Mouse (Mus musculus) mouse embryonic stem cell (cell line): ENCODE data around the gene Rnf150.

Experiments
- in situ Hi-C, 2 experiments: fragments of 300-500 bp; cut with MboI; formaldehyde crosslinking; loops; 1 replicate in 1 of 2; 3 replicates in 1 of 2; pipeline ENCODE4 v1.14.3; 2019 to 2020; ENCODE audit warnings: low sequenced_read_pairs in 2 of 2, low pct_unique_long_range_greater_than_20kb in 1 of 2, mixed read lengths in 1 of 2; ENCODE audit not compliant: unreplicated experiment in 1 of 2

Gene Rnf150

DNA sequence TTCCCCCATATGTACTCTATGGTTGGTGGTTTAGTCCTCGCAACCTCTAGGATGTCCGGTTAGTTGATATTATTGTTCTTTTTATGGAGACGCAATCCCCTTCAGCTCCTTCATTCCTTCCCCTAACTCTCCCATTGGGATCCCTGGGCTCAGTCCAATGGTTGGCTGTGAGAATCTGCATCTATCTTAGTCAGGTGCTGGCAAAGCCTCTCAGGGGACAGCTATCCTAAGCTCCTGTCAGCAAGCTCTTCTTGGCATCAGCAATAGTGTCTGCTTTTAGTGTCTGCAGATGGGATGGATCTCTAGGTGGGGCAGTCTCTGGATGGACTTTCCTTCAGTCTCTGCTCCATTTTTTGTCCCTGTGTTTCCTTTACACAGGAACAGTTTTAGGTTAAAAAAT, 62.1 kb downstream of the Rnf150 start:
- in situ Hi-C loops, result no loop called here

DNA sequence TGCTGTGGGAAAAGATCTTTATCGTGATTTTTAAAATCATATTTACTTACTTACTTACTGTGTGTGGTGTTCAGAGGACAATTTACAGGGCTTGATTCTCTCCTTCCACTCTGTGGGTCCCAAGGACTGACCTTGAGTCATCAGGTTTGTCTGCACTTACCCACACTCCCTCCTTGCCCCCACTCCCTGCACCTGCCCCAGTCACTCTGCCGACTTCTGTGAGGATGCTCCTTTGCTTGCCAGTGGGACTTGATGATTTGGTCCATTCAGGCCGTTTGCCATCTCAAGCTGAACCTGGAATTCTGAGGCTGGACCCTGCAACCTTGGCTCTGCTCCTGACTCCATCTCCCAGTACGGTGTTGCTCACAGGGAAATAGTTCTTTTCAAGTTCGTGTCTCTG, 63.4 kb downstream of the Rnf150 start:
- in situ Hi-C loops, result no loop called here

DNA sequence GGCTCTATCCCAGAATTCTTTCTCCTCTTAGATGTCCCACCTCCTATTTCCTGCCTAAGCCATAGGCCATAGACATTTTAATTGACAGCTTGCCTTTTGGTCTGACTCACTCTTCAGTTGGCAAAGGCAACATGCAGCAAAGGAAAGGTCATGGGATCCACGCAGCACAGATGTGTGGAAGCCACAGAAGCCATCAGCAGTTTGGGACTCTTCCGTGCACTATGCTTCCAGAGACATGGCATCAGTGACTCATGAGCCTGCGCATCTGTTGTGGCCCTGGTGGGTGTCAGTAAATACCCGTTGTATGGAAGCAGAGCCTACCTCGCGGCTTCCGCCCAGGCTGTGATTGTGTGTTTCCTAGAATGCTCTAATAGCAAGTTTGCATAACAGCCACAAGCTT, 68.4 kb downstream of the Rnf150 start:
- in situ Hi-C loops, result no loop called here

DNA sequence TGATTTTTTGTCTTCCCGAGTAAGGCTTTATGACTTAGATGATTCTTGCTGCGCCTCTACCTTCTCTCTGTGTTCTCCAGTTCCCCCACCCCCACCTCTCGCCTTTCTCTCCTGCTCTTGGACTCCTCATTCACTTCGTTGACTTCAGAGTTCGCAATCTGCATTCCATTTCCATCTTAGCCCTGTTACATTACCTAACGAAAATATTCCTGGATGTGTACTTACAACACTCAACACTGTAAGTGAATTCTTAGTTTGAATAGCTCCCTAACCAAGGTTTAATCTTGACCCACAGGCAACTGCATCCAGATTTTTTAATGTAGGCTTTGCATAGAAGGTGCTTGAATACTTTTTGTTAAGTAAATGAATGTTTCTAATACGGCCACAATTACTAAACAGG, 73.0 kb downstream of the Rnf150 start:
- in situ Hi-C loops, result no loop called here

DNA sequence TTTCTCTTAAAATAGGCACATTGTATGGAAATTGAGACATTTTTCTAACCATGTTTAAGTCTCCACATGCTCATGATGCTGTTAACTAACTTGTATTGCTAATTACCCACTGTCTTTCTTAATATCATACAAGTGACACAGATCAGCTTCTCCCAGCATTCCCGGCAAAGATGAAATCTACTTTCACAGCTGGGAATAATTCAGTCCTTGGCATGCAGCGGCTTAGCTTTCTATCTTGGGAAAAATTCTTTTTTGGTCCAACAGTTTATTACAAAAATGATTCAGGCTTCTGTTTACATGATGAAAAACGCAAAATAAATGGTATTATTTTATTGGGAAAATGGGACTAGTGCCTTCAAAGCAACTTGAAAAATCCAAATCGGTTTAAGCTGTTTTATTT, 73.7 kb downstream of the Rnf150 start:
- in situ Hi-C loops, result no loop called here

DNA sequence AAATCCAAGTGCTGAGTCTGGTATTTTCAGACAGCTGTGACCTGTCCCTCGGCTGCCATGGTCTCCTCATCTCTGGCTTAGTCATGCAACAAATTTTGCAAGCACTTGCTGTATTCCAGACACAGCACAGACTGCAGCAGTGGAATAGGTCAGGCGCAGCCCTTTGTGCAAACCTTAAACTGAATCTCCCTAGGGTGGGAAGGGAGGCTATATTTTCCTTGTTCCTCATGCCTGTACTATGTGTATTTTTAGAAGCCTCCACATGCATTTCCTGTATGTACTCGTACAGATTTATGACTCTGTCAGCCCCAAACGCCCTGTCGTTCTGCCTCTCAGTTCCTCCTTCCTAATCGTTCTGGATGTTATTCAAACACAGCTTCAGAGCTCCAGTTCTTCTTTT, 76.8 kb downstream of the Rnf150 start:
- in situ Hi-C loops, result no loop called here

DNA sequence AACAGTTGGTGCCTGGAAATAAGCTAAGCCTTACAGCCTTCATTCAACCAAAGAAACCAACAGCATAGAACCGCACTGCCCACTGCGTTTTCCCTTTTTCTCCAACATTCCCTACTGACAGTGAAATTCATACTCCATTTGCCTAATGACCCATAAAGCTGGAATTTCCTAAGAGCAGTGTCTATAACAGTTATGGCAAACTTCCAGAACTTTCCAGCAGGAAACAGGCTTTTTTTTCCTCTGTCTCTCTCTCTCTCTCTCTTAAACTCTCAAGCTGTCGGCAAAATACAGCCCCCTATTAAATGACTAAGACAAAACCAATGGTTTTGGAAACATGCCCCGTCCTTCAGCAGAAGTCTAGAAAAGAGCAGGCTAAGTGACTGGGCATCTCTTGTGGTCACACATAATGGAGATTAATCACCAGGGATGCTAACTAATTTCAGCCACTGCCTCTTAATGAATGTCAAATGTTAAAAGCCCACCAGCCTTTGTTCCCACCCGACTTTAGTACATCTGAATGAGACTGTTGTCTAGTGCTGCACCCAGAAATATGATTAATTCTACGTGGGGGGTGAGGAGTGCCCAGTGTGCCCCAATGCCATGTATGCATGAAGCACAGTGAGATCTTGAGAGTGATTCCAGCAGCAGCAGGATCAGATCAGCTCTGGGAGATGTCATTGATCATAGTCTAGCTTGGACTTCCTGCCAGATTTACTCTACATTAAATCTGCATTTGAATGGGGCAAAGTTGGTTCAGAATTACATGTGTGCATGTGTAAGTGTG, 80.3 kb downstream of the Rnf150 start:
- in situ Hi-C loops, result no loop called here

DNA sequence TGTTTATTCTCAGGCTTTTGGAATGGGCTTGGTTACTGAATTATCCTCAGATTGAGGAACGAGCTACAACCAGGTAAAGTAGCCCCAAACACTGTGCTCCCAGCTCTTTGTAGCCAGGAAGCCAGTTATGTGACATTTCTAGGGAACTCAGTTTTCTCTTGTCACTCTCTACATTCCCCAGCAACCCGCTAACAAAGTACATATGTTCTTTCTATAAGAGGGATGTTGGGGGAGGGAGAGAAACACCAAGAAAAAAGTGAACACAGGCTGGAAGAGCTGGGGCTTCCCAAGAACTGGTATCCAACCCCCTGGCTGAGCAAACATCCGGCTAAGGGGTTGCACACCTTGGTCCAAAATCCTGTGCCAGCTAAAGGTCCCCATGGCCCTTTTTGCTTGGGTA, 82.7 kb downstream of the Rnf150 start:
- in situ Hi-C loops, result no loop called here

DNA sequence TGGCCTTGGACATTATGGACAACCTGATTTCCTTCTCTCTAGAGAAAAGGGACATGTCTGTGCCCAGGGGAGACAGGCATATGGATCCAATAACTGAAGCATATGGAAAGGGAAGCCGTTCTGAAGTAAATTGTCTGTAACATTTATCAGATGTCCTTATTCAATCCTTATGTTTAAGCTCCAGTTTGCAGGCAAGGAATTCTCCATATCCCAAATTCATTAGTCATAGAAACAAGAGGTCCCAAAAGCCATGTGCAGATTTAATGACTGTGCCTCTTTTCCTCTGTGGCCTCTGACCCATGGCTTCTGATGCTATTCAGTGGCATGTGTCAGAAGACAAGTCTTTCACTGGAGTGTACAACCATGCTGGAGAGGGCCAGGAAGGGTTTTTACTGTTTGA, 83.5 kb downstream of the Rnf150 start:
- in situ Hi-C loops, result no loop called here

DNA sequence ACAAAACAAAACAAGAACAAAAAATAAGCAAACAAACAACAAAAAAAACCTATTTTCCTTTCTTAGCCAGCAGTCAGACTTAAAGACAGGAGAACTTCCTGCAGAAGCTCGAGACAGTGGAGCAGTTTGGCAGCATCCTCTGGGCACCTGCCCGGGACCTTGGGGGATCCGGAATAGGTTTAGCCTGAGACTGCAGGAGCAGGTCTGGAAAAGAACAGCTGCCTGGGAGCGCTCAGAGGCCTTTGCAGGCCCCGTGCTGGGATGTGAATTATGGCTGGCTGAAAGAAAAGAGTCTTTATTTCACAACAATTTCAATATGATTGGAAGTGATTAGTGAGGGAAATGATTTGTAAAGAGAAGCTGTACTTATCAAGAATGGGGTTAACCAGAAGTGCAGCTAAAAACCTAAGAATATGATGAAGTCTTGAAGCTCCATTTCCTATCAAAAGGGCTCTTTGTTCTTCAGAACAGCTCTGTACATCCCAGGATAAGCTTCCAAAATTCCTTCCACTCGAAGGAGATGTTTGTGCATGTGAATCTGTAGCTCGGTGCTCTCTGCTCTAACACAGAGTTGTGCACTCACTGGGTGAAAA, 92.1 kb downstream of the Rnf150 start:
- in situ Hi-C loops, result no loop called here

DNA sequence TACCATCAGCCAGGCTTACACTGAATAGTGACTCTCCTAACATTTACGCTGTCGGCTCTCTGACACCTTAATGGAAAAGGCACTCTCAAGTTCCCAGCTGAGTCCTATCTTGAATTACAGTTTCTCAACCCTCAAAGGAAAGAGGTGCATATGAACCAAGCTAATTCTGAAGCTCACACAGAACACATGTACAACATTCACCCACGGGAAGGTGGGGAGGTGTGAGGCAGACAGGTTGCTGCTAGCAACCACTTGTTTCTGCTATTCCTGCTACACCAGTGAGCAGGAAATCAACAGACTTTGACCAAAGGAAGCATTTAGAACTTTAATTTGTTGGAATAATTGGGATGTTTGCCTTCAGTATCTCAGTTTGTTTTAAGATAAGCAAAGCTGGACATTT, 96.3 kb downstream of the Rnf150 start:
- in situ Hi-C loops, result no loop called here

DNA sequence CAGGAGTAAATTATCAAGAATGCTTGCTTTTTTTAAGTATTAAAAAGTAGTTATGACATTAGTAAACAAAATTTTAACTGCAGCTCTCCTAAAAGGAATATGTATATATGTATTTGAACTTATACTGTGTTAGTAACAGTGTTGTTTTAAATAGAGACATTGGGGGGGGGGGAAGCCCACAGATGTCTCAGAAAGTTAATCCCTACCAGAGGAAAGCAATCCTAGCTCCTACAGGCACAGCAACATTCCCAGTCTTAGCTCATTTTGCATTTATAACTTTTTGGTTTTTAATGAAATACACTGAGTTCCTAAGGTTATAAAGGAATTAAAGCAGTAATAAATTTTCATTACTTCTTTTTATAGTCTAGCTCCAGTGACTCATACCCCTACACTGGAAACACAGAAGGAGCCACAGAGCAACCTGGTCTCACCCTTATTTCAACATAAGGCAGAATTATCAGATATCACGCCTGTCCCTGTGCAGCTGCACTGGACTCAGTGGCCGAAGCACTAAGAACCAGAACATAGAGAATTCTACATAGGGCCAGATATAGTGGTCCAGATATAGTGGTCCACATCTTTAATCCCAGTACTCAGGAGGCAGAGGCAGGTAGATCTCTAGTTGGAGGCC, 96.9 kb downstream of the Rnf150 start:
- in situ Hi-C loops, result no loop called here

DNA sequence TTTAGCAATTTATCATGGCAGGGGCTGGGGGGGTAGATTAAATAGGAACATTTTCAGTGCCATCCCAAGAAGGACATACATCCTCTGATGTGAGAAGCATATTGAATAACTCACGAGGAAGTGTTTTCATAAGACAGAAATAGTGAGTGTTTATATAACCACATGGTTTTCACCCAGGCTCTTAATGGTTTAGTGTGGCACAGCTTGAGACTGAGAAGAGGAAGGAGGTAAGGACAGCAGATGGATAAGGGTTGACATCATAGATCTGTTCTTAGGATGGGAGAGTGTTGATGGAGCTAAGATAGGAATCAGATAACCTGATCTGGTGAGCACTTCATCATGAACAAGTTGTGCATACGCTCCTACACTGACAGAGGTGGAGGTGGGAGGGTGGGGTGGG, 101.4 kb downstream of the Rnf150 start:
- in situ Hi-C loops, result no loop called here

DNA sequence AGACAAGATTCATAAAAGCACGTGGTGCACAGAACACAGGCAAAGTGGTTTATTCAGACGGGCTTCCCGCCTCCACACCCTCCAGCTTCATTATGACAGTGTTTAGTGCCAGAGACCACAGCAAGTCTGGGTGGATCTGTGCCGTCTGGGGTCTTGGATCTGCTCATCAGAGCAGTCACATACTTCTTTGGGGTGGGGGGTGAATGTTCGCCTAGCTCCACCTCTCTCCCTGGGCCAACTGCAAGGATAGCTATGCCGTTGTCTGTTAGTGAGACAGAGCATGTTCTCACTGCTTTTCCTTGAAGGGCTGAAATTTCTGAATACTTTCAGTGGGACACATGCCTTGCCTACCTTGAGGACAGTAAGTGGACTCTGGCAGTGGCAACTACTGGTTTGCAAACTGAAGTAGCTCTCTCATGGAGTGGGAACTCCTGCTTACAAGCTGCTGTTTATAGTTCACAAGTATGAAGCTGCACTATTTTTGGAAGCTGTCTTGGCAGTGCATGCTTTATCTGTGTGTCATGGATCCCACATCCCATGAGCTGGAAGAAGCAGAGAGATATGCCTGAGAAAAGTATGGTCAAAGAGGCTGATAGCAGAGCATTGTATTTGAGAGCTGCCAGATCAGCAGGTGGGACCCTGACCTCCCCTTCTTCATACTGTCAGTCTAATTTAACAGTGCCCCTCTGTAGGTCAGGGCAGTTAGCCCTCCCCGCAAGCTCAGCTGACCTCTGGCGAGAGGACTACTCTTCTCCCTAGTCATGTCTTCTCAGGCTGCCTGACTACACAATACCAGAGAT, 104.9 kb downstream of the Rnf150 start:
- in situ Hi-C loops, result no loop called here

DNA sequence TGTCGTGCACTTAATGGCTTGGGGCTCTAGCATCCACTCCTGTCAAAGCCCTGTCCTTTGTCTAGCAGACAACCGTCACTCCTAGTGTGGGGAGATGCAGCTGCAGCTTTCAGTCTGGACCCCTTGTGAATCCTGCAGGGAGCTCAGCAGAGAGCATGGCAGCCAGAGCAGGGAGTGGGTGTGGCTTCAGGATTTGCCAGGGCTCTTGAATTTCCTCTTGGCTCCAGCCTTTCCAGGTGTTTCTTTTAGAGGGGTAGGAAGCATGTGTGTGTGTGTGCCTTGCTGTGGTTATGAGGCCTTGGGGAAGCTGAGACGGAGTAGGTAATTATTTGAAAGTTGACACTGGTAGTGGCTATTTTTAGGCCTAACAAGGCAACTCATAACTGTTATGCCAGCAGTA, 106.8 kb downstream of the Rnf150 start:
- in situ Hi-C loops, result no loop called here

DNA sequence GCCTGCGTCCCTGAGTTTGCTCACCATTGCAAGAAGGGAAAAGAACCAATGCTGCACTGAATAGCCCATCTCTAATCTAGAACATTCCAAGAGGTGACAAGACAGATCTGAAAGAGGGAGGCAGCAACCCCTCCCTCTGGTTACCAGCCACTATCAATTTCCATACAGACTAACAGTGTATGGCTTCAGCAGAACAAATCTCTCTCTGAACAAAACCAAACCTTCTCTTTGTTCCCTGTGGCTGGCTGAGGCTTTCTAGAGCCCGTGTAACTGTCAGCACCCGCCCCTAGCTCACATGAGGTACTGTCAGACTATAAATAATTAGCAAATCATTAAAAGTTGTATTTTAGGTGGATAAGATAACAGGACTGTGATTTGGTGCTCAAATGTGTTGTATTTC, 109.7 kb downstream of the Rnf150 start:
- in situ Hi-C loops, result no loop called here

DNA sequence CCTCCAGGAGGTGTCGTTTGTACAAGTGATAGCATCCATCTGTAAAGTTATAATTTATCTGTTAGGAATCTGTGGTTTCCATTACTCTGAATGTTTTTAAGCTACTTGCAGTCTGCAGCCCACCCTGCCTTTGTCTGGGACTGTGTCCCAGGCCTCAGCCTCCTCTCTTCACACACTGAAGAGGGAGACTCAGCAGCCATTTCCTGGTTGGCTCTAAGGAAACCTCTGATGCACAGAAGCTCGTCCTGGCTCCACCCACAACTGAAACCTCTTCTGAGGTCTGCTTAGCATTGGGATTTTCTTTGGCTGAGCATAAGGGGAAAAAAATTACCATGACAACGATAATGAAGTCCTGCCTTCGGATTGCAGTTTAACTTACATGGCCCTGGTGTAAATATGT, 110.2 kb downstream of the Rnf150 start:
- in situ Hi-C loops, result no loop called here

DNA sequence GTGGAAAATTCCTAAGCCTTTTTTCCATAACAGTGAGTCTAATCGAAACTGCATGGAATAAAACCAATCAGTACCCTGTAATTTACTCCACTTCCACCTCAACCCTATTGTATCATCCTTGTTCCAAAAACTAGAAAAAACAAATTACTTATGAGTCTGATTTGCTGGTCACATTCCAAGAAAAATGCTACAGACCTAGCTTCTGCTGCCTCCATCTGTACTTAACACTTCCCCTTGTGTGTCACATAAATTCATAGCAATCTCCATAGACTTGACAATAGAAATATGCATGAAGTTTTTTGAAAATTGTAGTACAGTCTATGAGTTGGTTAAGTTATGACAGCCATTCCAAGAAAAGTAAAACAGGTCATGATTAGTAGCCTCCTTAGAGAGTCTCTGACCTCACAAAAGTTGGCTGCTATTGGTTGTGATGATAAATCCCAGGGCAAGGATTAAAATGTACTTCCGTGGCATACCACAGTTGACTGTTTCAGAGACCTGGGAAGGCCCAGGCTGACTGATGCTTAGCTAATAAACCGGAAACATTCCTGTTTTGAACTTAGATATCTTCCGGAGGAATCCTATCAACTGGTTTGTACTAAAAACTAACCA, 118.2 kb downstream of the Rnf150 start:
- in situ Hi-C loops, result no loop called here

DNA sequence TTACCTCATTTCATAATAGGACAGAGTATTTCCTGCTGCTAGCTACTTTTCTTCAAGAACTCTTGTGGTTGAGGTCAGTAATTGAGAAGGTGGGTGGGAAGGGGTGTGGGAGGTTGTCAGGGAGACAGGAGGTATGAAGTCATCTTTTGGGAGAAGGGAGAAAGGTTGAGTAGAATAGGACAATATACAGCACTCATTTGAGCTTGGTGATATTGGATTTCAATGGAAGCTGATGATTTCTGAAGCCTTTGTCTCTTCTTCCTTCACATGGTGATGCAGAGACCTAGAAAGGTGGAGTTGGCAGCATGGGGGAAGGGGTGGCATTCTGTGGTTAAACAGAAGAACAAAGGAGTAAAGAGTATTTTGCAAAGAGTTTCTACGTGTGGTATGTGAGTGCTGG, 119.7 kb downstream of the Rnf150 start:
- in situ Hi-C loops, result no loop called here
